Mouse (Mus musculus) gastrocnemius, postnatal 14 days (tissue): ENCODE results near the gene Asphd2. TPM values are rescaled to one million over a fixed set of nuclear protein-coding genes. Genes with fewer than 3 reads are reported as not detected.
A peak's percentile ranks its signal among the peaks of the same experiment; 100 is the strongest.

ENCODE experiments used
- DNase-seq: peaks from one replicate; pipeline ENCODE4 v3.0.0; 2021; ENCODE audit warnings: mixed read lengths
- intact Hi-C: fragments of 180-260 bp; cut with DNase I; formaldehyde crosslinking; loops from one replicate; pipeline ENCODE4 v1.15.1; 2025; ENCODE audit warnings: low total_unique reads
- total RNA-seq, 2 experiments: library from RNA; stranded (reverse); gene quantifications; 2 replicates each; pipeline ENCODE4 v1.2.3; 2021

The Asphd2 gene
- total RNA-seq, 2 experiments from 2014 or later = 0.33 to 1.0 TPM

- no peak for DNase-seq
- intact Hi-C loops = no loop called here
Observed at GRCm38 (mm10) chr5:112364184-112364797, 30.4 kb downstream of the Asphd2 start.

DNA sequence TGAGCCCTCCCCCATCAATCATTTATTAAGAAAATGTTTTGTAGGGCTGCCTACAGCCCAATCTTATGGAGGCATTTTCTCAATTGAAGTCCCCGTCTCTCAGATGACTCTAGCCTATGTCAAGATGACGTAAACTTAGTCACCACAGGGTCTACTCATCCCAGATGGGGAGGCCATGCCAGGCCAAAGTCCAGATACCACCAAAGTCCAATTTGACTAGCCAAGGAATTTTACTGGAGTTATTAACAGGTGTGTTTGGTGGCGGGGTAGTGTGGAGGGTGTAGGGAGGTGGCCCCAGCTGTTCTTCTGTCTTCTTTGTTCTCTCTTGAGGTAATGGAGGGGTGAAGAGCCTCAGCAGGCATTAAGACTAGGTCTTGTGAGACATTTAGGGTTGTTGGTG lies 34.6 kb downstream of the Asphd2 start:
- intact Hi-C loops = no loop called here
- DNase-seq = no peak

DNA sequence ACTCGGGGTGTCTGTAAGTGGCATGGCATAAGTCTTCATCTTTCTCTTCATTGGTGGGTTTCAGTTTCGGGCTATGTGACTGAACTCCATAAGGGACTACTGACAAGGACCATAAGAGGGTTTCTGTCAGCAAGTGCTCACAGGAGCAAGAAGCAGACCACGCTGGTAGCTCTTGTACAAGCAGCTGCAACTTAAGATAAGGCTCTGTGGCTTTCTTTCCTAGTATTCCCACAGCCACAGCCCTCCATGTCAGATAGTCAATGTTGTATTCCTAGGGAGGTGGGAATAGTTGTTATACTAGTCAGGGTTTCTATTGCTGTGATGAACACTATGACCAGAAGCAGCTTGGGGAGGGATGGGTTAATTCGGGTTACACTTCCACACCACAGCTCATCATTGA lies 35.1 kb downstream of the Asphd2 start:
- intact Hi-C loops = no loop called here
- DNase-seq = no peak

DNA sequence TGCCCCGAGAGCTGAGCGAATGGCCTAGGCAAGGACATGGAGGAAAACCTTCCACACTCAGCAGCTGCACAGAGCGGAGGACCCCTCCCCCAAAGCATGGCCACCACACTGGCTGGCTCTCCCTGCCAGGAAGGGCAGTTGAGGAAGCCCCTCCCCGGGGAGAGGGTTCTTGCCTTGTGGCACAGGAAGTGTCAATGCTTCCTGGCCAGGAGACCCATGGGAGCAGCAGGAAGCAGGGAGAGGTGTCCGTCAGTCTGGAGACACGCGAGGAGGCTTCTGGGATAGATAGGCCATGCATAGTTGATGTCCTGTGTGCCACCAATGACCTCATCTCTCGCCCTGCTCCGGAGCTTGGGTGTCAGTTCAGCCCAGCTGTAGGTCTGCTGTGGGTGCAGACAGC lies 38.3 kb downstream of the Asphd2 start:
- intact Hi-C loops = no loop called here
- DNase-seq = no peak

DNA sequence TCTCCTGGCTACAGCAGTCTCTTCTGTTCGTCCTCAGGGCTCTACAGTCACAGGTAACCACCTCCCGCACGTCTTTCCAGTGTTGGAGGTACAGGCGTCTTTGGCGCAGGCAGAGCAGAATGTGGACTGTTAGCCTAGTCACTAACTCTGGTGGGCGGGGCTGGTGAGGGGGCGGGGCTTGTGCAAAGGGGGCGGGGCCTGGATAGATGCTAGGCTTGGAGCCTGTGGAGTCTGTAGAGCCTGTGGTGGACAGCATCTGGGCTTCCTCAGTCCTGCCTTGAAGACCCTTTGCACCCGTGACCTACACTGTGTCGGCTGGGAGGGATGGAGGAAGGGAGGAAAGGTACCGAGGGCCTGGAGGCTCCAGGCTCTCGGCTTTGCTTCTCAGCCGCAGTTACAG lies 38.8 kb downstream of the Asphd2 start, which contains the start of gene Gm6583:
Gene Gm6583, minus strand, starts transcription at position 124 of the 400 bp plus-strand sequence.
- DNase-seq = no peak
- intact Hi-C loops = no loop called here

DNA sequence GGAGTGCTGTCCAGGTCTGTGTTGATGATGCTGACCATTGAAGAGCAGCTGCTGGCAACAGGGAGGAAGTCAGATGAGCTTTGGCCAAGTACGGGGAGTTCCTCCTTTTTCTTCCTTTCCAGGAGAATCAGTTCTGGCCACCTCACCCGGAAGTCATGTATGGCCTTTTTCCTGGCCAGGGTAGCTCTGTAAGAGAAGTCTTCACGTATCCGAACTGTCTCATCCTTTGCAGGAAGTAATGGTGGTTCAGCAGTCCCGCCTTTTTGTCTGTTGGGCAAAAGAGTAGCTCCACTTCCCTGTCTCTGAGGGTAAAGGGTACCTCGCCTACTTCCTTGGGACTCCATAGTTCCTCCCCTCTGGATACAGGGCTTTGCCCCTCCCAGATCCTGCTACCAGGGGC lies 39.2 kb downstream of the Asphd2 start:
- DNase-seq = no peak

GRCm38 (mm10) chr5:112349169-112349568 lies 45.5 kb downstream of the Asphd2 start:
- DNase-seq = no peak
- intact Hi-C loops = no loop called here

More for the DNA sequence above, 39.2 kb downstream of the Asphd2 start:
- intact Hi-C loops = no loop called here

DNA sequence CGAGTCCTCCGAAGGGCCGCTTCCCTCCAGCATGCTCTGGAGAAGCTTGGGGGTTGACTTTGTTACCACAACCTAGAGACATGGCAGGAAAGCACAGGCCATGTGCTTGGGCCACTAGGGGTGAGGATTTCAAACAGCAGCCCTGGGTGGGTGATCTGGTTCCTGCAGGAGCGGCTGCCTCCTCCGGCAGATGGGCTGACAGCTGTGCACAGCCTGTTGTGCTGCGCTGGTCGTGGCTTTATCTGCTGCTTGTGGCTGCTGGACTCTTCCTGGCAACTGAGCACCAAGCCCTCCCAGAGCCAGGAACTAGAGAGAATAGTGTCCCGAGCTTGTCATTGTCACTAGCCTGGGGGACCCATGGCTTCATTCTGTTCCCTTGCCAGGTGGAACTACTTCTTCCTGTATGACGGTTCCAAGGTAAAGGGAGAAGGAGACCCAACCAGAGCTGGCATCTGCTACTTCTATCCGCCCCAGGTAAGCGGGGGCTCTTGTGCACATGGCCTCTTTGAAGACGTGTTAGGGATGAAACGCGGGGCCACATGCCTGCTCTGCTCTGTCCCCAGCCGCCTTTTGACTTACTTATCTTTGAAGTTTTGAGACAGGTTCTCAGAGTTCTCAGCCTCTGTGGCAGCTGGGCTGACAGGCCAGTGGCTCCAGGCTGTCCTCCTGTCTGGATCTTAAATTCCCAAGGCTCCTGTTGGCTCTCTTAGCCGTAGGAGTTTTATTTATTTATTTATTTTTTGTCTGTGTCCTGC lies 48.3 kb downstream of the Asphd2 start:
- intact Hi-C loops = no loop called here
- no peak for DNase-seq

- intact Hi-C loops = no loop called here
- DNase-seq = no peak
Observed at GRCm38 (mm10) chr5:112344092-112344960, 50.3 kb downstream of the Asphd2 start.

GRCm38 (mm10) chr5:112343205-112343595 lies 51.5 kb downstream of the Asphd2 start:
- intact Hi-C loops = no loop called here
- DNase-seq = no peak

DNA sequence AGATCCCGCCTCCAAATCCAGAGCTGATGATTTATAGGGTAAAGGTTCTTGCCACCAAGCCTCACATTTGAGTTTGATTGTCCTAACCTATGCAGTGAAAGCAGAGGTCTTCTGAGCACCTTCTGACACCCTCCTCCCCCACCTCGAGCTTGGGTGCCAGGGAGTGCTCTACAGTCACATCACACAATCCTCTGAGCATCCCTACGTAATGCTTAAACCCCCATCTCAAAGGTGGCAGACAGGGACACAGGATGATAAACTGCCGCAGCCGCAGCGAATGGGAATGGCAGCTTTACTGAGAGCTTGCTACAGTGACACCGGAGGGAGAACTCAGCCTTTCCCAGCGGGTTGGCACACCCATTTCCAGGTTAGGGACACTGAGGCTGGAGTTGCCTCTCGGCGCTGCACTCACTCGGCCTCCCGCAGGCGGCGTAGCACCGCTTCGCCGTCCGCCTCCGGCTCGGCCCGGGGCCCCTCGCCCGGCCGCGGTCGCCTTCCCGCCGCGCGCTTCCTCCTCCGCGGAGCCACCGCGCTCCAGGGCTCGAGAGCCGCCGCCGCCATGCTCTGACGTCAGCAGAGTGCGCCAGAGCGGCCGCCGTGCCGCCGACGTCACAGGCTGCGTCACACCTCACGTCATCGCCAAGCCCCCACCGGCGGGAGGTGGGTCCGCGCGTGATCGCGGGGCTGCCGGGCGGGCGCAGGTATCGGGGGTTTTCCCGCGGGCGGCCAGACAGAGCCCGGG lies 52.0 kb downstream of the Asphd2 start, which contains the start of the genes Srrd and Hps4:
Gene Srrd, minus strand, starts transcription at position 578 of the 742 bp plus-strand sequence.
Gene Hps4, plus strand, starts transcription at position 621 of the 742 bp plus-strand sequence.
- intact Hi-C loops = no loop called here
- DNase-seq = peak; percentile 75

DNA sequence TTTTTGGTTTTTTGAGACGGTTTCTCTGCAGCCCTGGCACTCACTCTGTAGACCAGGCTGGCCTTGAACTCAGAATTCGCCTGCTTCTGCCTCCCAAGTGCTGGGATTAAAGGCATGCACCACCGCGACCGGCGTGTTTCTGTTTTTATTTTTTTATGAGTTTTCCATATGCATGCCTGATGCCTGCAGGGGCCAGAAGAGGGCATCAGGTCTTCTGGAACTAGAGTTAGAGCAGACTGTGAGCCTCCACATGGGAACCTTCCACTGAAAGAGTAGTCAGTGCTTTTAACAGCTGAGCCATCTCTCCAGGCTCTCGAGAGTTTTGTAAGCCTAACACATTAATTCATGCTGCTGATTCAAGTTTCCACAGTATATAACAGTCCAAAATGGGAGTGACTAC lies 55.5 kb downstream of the Asphd2 start:
- intact Hi-C loops = loop anchor here (10.0 kb wide), 1 partner anchor 86 kb away; no protein-coding TSS in a partner anchor
- DNase-seq = no peak

GRCm38 (mm10) chr5:112337004-112337403 lies 57.7 kb downstream of the Asphd2 start:
- DNase-seq = no peak
- intact Hi-C loops = loop anchor here (10.0 kb wide), 1 partner anchor 88 kb away; no protein-coding TSS in a partner anchor

- intact Hi-C loops = loop anchor here (2.0 to 10.0 kb wide), 2 partner anchors 89 to 95 kb away; no protein-coding TSS in a partner anchor
- DNase-seq = no peak
Observed at GRCm38 (mm10) chr5:112335473-112335872, 59.2 kb downstream of the Asphd2 start.

Other genes with a start within 250 kb of the Asphd2 start
- under 1 TPM; 0.42 to 0.68 TPM for gene Cryba4, start 142.3 kb downstream of the Asphd2 start, total RNA-seq
- 1 to 10 TPM; 1.9 to 2.0 TPM for gene Crybb1, start 139.1 kb downstream of the Asphd2 start, total RNA-seq
- gene Tpst2, start 118.2 kb downstream of the Asphd2 start, total RNA-seq = 10 to 100 TPM; 17.4 to 23.4 TPM
- gene Tfip11, start 68.5 kb downstream of the Asphd2 start, total RNA-seq = 10 to 100 TPM; 12.0 to 13.2 TPM
- gene Srrd, start 51.8 kb downstream of the Asphd2 start, total RNA-seq = 1 to 10 TPM; 3.2 to 3.3 TPM
- gene Hps4, start 51.8 kb downstream of the Asphd2 start, total RNA-seq = 1 to 10 TPM; 4.8 to 6.9 TPM
- not detected for gene Gm6583, start 38.8 kb downstream of the Asphd2 start, total RNA-seq
- gene Gm6588, start 54.6 kb upstream of the Asphd2 start, total RNA-seq = not detected
- gene Sez6l, start 182.3 kb upstream of the Asphd2 start, total RNA-seq = under 1 TPM; 0.16 to 0.24 TPM